Mouse (Mus musculus) yolk sac, embryonic 10.5 days (tissue): ENCODE results near the gene Psip1.

Source experiments
- DNase-seq: peaks from one replicate; pipeline ENCODE4 v3.0.0-alpha.2; 2017; ENCODE audit warnings: low spot score

The Psip1 gene

DNA sequence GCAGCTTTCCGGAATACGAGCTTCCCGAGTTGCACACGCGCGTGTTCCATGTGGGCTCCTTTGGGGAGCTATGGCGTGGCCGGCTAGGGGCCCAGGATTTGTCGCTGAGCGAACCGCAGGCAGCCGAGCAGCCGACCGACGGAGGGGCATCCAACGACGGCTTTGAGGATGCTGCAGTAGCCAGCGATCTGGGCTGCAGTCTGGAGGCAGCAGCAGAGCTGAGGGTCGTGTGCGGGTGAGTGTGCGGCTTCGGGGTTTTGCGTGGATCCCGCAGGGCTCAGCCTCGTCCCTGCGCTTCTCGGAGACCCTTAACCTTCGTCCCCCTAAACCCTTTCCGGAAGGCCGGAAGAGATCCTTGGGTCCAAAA is 68.5 kb downstream of the Psip1 start:
- DNase-seq: no peak

DNA sequence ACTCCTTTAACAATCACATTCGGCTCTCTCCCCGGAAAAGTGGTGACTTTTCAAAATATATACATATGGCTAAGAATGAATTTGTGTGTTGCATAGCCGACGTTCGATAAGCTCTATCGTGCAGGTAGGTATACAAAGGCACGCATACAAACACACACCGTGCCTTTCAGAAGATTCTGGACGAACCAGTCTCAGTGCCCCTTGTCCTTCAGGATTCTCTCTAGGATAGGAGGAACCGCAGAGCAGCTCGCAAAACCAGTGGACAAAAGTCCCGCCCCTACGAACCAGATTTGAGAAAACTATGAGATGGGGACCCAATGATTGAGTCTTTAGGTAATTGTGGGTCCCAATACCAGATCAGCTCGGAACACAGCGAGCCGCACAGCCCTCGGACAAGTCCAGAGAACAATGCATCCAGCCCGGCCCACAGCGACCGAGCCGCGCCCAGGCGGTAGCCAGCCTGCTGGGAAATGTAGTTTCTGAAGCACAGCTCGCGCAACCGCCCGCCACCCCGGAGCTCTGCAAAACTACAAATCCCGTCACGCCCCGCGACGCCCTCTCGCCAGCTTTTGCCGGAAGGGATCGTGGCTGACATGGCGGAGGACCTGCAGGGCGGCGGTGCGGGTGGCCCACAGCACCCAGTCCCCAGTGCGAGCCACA is 69.0 kb downstream of the Psip1 start, which contains the start of gene Snapc3:
Snapc3 (plus strand) TSS at position 565 of the 660 bp plus-strand sequence.
- DNase-seq: peak; percentile 95

DNA sequence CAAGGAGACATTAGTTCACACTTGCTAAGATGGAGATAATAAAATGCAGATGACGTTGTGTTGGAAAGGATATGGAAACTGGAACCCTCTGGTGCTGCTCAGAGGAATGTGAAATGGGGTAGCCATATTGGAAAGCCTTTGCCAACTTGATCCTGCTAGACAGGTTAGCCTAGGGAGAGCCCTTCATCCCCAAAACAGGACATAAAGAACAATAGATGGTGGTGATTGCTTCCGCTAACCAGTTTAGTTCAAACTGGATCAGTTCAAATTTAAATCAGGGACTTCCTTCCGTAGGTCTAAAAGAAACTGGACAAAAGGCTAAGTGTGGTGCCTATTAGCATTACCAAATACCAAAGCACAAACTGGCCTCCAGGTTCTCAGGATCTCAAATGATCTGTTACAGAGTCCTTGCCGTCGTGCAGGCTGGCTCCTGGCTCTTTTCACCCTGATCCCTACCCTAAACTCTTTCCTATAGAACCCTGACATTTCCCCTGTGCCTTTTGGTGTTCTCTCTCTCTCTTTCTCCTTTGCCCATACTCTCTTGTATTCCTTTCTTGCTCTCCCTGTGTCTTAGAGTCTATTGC is 71.9 kb downstream of the Psip1 start:
- DNase-seq: no peak

DNA sequence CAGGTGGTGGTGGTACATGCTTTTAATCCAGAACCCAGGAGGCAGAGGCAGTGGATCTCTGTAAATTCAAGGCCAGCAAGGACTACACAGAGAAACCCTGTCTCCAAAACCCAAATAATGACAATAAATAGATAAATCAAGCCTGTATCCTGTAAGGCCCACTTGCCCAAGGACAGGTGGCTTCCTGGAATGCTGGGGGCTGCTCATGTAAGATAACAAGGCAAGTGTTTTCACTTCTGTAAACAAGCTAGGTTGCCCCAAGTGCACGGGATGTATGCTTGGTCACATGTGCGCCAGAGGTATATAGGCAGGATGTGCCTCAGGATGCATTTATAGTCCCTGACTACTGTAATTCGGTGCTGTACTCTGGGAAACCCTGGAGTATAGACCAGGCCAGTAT is 74.2 kb downstream of the Psip1 start:
- no peak for DNase-seq

DNA sequence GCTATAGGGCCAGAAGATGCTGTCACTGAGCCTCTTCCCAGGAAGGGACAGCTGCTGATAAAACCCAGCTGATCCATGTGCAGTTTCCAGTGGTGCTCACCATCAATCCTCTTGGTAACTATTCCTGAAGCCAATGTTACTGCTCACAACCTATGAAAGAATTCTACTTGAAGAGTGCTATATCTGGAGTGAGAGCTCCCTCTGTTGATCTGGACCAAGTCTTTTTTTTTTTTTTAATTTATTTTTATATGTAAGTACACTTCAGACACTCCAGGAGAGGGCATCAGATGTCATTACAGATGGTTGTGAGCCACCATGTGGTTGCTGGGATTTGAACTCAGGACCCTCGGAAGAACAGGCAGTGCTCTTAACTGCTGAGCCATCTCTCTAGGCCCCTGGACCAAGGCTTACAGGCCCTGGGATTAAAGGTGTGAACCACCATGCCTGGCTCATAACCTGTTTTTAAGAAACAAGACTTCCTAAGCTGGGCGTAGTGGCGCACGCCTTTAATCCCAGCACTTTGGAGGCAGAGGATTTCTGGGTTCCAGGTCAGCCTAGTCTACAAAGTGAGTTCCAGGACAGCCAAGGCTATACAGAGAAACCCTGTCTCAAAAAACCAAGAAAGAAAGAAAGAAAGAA is 76.3 kb downstream of the Psip1 start:
- no peak for DNase-seq

DNA sequence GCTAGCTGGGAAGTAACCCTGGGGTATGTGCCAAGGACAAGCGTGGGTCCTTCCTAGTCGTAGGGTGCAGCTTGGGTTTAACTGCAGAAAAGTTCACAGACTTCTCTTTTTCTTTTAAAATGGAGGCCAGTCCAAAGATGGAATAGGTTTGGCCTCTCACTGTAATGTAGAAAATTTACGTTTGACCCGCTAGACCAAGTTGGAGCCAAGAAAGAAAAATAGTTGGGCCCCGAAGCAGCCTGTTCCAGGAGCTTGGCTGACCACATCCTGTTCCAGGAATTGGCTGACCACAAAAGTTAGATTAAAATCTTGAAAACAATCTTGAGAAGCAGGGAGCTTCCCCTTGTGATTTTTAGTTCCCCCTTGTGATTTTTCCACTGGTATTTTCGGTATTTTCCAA is 78.6 kb downstream of the Psip1 start:
- DNase-seq: no peak
